Mouse (Mus musculus) adrenal gland, adult 18-20 months (tissue): ENCODE measurements around the gene Brca1. TPM values are rescaled to one million over a fixed set of nuclear protein-coding genes. Genes with fewer than 3 reads are reported as not detected.
"Not testable (repeated sequence)": the region's sequence is repeated elsewhere in the genome, so short reads cannot be mapped to it uniquely, and the experiment has no call there.

Experiments
- DNase-seq, 2 experiments: peaks; one replicate each; pipeline ENCODE4 v3.0.0; 2021 to 2022; ENCODE audit warnings: low spot score in 2 of 2
- total RNA-seq, 2 experiments: library from RNA; stranded (reverse); gene quantifications; 1 replicate in 1 of 2; 2 replicates in 1 of 2; pipeline ENCODE4 v1.2.3; 2021

Gene Brca1
- total RNA-seq, 2 experiments from 2014 or later = 0.80 to 0.96 TPM

DNA sequence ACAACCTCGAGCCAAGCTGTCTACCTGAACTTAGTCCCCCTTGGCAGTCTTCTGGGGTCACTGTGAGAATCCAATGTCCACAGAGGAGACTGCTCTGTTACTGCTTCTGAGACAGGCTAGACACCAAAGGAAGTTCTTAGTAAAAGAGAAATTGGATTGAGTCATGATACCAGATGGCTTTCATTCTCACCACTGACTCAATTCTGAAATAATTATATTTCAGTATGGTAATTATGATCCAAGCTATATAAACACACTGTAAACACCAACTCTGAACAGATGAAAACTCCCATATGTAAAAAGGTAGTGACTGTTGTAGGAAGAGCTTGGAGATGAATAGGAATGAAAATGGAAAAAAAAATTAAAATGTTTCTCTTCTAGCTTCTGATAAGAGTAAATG lies 7.6 kb downstream of the Brca1 start:
- DNase-seq = no peak

DNA sequence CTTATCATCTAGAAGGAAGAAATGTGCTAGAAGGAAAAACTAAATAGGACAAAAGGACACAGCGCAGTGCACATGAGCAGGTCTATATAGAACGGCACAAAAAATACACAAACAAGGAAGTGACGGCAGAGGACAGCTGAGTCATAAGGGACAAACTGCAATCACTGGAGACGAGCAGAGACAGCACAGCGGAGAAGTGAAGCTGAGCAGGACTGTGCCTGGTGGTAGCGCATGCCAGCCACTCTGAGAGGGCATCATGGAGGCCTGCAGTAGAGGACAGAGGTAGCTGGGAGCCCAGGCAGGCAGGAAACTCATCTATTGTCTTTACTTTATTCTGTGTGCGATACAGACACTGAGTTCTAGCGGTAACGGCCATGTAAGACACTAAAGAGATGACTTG lies 8.2 kb downstream of the Brca1 start:
- no peak for DNase-seq

DNA sequence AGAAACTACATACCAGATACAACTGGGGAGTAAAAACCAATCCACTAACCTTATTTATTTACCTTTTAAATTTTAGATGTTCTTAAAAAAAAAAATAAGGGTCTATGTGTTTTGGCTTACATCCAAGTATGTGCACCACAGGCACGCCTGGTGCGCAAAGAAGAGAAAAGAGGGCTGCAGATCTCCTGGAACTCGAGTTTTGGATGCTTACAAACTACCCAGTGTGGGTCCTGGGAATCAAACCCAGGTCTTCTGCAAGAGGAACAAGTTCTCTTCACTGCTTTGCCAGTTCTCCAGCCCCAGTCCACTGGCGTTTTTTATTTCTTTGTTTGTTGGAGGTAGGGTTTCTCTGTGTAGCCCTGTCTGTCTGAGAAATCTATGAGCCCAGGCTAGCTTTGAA lies 25.1 kb downstream of the Brca1 start:
- no peak for DNase-seq

DNA sequence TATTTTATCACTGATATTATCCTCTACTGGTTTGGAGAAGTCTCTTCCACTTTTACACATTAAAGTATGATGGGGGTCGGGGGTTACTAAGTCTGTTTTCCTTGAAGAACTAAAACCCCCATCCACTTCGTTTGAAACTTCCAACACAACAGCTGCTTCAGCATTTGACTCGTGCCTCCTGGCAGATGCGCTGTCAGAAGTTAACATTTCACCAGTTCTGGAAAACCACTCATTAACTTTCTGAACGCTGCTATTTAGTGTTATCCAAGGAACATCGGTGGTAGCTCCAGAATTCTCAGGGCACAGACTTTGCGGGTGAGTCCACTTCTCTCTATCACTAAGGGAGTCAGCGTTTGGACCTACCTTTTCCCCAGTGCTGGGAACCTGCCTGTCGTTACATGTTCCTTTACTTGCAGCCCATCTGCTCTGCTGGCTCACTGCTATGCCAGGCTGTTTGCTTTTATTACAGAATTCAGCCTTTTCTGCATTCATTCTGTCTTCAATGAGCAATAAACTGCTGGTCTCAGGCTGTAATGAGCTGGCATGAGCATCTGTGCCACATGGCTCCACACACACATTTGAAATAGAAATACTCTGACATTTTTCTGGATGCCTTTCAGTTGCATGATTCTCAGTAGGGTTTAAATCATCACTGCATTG lies 25.7 kb downstream of the Brca1 start:
- DNase-seq = no peak

DNA sequence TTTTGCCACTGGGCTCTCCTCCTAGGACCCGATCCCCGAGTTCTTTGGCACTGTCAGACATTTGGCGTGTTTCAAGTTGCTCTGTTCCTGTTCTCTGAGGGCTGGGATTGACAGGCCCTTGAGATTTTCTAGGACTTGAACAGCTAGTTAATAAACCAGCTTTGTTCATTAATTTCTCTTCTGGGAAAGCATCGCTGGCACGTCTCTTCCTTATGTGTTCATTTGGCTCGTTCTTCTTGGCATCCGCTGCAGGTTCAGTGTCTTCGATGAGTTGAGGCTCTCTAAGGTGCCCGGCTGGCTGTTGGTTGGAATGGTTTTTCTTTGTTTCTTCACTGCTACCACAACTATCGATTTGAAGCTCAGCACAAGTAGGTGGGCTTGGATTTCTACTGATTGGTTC lies 26.7 kb downstream of the Brca1 start:
- DNase-seq = no peak

DNA sequence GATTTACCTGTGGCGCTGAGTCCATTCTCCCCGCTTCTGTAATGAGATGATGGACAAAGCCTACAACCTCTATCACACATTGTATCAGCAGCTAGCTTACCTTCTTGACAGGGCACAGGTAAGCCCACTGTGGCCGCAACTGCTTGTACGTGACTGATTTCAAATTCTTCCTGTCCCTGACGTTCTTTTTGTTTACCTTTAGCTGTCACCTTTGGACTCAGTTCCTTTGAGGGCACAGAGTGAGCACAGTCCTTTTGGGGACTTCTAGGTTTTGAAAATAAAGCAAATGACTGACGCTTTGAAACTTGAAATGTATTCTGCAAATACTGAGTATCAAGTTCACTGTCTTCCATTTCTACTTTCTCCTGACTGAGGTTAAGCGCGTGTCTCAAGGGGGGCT lies 27.3 kb downstream of the Brca1 start:
- no peak for DNase-seq

DNA sequence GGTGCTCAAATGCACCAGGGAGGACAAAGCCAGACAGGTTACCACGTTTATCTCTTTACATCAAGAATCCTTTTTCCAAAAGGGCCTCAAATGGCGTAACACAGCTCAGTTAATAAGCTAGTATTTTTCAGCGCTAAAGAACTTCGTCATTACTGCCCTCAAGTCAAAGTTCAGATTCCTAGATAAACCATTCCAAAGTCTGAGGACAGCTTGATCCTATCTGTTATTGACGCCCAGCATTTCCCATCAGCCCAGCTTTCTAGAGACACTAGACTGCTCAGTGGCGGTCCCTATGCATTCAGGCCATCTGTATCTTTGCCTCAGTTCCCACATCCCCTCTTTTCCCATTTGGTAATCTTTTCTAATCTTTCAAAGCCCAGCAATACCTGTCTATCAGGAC lies 32.4 kb downstream of the Brca1 start:
- no peak for DNase-seq

DNA sequence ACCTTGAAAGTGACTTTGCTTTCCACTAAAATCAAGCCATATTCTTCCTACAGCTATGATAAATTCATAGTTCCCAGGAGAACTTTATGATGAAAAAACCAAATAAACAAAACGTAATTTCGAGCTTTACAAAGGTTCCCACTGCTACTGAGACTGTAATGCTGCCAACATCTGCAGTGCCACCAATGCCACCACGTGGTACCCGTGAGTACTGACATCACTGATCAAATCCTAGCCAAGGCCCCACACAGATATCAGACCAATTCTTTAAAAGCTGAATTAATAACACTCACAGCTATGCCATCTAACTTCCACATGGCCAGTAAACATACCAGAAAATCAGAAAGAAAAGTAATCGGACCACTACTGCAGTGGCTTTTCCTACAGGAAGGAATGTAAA lies 32.8 kb downstream of the Brca1 start:
- DNase-seq = peak in 1 of 2 experiments; percentile 7

DNA sequence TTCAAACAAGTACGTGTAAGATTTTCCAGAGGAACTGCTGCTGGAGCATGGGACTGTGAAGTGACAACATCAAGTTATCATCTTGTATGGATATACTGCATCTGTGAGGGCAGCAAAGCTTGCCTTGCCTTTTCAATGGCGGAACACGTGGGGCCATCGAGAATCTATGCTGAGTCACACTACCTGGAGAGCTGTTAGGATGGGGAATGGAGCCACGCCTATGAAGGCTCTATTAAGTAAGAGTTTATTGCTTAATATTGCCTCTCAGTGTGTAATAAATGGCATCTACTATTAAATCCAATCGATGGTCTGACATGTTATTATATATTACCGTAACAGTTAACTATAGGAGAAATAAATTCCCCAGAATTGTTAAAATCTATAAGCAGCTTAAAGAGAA lies 44.7 kb downstream of the Brca1 start:
- no peak for DNase-seq

DNA sequence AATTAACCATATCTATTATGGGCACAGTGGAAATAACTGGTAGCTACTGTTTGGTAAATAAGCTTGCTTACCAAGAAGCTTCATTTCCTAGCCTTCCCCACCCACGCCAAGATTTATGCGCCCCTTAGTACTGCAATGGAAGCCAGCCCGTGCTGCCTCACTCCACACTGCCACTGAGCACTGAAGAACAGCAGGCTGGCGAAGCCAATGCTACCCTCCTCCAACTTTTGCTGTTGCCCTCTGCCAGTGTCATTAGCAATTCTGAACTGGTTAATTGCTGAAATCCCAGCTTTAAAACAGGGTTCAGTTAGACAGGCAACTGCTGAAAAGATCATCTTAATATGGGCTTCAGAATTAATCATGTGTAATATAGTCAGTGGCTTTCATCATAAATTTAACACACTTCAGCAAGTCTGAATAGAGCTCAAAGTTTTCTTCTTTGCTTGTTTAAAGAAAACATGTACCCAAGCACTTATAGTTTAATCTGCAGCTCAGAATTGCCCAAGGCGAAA lies 45.4 kb downstream of the Brca1 start:
- DNase-seq = no peak

DNA sequence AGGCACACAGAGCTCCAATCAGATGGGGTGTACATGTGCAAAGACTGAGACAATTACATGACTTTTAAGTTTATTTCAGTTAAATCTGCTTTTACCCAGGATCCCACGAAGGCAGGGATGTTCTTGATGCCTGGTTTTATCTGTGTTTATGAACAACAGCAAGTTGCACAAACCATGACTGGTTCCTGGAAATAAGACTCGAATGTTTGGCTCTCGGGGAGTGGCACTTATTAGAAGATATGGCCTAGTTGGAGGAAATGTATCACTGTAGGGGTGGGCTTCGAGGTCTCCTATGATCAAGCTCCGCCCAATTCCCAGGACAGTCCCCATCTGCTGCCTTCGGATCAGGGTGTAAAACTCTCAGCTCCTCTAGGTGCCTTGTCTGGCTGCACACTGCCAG lies 65.6 kb downstream of the Brca1 start:
- DNase-seq = no peak

DNA sequence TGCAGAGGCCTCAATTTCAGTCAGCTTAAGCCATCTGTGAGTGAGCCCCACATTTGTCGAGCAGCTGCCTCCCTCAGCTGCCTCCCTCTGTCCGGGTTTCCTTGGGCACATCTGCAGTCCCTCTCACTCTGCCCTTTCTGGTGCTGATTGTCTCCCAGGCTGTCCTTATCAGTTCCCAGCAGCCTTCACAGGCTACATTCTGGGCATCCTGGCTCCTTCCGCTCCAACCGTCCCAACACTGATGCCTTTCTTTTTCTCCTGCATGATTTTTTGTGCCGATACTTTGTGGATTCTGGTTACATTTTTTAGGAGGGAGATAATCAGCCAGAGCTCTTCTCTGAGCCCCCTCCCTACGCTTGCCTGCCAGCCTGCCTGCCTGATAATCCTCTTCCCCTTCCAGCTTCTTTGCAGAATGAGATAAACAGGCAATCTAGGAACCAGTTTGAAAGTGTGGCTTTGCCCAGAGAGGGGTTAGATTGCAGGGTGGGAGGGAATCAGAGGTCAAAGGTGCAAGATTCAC lies 66.2 kb downstream of the Brca1 start:
- DNase-seq = no peak

DNA sequence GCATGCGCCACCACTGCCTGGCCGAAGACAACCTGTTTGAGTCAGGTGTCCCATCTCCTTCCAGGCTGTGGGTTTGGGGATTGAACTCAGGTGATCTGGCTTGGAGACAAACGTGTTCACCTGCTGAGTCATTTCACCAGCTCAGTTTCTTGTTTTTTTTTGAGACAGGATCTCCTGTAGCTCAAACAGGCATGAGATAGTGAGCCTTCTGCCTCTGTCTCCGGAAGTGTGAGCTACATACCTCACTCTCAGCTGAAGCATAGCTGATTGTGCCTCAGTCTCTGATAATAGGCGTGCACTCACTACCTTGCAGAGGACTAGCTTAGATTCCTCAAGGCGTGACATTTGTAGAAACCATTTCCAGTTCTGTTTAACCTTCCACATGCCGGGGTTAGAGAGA lies 66.9 kb downstream of the Brca1 start:
- DNase-seq = no peak

DNA sequence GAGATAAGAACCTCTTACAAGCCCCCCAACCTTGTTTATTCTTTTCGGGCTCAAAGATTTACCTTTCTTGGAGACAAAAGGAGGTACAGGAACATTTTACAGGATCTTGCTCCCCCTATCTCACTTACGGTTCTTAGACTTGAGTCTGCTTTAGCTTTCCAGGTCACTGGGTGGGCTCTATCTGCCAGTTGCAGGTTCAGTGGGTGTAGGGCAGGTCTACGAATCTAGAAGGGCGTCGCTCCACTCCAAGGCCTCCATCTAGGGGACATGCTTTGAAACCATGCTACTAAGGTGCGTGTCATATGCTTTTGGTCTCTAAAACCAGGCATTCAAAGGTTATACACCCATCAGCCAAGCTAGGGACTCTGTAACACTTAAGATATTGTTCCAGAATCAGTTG lies 67.5 kb downstream of the Brca1 start:
- no peak for DNase-seq

DNA sequence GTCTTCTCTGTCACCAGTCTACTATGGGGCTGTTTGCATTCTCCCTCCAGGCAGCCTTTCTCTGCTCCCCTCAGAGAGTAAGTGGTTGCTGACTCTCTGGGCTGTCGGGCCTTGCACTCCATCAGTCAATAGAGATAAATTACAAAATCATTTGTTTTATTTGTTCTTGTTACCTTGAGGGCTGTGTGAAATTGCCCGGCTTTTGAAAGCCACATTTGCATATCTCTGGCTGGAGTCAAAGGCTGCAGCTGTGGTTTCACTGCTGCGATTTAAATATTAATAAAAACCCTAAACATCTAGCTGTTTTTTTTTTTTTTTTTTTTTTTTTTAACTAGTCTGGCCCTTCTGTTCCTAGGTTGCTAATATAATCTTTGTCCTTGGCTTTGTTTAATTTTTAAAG lies 68.0 kb downstream of the Brca1 start:
- DNase-seq = no peak

DNA sequence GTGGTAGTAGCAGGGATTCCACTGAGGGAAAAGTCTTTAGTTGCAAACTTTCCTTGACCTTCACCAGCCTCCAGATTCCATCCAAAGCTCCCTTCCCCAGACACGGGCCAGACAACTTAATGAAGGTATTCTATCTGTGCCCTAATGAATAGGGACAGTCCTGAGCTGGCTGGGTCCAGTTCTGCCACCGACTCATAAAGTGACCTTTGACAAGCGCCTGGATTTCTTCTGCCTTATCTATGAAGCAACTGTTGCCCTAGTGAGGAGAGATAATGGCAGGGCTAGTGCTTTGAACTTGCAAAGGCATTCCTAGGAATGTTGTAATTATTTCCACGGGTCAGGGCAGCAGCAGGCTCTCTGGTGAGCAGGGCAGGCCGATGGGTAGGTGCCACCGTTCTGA lies 70.8 kb downstream of the Brca1 start:
- no peak for DNase-seq

DNA sequence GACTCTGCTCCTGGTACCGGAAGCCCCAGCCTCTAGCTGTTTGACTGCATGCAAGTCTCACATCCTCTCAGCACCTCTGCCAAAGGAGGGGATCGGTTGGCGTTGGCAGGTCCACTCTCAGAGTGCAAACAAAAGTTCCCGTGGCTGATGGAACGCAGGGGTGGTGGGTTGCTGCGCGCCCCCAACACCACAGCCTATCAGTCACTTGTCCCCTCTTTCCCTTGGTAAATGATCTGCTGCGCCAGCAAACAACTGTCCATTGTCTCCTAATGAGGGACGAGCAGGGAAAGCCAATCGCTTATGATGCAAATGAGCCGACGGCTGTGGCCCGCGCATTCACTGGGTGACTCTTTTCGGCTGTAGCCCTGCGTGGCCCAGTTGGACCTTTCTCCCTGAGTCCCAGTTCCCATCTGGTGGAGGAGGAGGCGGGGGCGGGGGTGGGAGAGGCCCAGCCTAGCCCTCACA lies 72.6 kb downstream of the Brca1 start:
- DNase-seq = no peak

DNA sequence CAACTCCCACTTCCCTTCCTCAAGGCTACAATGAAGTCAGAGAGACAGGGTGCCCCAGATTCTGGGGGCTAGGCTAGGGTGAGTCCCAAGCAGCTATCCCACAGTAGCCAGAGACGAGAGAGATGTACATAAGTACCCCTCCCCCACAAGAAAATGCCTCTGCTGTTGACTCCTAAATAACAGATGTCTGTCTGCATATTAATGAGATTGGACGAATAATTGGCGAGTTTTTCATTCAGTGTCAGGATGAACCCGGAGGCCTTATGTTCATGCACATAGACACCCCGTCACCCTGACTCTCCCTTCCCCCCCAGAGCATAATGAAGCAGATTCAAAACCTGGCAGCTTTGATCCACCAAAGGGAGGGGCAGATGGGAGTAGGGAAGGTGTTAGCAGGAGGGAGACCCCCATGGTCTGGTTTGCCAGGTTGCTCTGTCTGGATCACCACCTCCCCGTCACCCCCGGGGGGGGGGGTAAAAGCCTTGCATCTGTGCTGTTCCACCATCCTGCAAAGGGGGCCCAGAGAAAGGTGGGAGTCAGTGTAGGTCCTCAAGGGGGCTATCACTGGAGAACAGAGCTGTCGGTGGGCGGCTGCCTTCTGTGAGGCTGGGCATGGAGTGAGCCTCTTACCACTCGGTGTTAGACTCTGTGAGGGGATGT lies 74.1 kb downstream of the Brca1 start:
- DNase-seq = no peak

DNA sequence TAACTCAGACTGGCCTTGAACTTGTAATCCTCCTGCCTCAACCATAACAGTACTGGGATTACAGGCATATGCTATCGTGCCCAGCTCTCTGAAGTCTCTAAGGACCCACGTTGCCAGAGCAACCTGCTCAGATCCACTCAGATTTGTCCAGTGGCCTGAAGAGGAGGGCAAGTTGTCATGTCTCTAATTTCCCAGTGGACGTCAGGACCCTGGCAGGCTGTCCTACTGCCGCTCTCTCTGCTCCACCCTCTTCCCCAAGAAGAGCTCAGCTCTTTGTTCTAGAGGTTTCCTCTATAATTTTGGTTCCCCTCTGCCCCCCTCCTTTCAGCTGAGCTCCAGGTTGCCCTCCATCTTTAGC lies 74.6 kb downstream of the Brca1 start:
- no peak for DNase-seq

DNA sequence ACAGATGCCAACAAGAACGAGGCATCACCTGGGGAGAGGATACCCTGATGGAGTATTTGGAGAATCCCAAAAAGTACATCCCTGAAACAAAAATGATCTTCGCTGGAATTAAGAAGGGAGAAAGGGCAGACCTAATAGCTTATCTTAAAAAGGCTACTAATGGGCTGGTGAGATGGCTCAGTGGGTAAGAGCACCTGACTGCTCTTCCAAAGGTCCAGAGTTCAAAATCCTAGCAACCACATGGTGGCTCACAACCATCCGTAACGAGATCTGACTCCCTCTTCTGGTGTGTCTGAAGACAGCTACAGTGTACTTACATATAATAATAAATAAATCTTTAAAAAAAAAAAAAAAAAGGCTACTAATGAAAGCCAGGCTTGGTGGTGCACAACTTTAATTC lies 75.4 kb downstream of the Brca1 start:
- not testable (repeated sequence) for DNase-seq

DNA sequence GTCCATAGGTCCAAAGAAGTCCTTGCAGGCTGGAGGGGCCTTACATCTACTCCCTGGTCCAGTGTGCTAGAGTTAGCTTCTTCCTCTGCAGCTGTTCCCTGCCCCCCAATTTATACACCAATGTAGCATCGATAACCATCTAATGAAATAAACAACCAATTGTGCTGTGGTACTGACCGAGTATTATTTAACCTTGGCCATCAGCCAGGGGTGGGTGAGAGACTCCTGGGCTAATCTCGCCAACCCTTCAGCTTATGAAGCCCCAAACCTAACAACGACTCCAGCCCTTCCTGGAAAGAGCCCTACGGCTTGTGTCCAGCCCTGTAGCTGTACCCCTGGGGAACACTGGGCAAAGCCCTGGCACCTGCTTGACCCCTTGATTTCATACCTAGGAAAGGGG lies 77.5 kb downstream of the Brca1 start:
- no peak for DNase-seq

DNA sequence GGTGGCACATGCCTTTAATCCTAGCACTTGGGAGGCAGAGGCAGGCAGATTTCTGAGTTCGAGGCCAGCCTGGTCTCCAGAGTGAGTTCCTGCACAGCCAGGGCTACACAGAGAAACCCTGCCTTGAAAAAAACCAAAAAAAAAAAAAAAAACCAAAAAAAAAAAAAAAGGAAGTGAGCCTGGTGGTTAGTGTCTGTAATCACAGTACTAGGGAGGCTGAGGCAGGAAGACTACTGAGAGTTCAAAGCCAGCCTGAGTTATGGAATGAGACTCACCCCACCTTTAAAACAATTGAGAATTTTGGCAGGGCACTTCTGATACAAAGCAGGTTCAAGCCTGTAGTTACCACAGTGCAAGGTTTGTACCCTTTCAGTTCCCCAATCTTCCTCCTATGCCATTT lies 78.1 kb downstream of the Brca1 start:
- not testable (repeated sequence) for DNase-seq

DNA sequence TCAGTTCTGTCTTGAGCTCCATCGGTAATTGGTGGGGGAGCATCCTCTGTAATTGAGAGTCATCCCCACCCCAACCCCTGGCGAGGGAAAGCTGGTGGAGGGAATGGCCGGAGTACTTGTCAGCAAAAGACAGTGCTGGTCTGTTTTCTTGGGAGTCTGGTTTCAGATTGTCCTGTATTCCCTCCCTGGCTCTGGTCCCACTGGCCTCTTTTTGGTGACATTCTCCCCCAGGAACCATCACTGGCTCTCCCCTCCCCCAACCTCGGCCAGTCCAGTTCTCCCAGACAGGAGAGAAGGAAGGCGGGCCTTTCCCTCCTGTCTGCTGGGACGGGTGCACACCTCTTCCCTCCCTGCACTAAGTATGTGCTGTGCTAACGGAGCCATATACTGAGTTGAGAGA lies 79.4 kb downstream of the Brca1 start:
- DNase-seq = no peak
